Mouse (Mus musculus) brain, embryonic 14.5 days (tissue): ENCODE results near the gene Ttc9b. TPM values are rescaled to one million over a fixed set of nuclear protein-coding genes. Genes with fewer than 3 reads are reported as not detected.
A peak's percentile ranks its signal among the peaks of the same experiment; 100 is the strongest.

Experiments used
- DNase-seq: peaks from one replicate; pipeline ENCODE4 v3.0.0-alpha.2; 2011; ENCODE audit warnings: low read depth
- CTCF ChIP-seq: fragments of 200-500 bp; IDR thresholded peaks from 2 replicates; pipeline ENCODE4 v1.5.1; 2012; ENCODE audit warnings: inconsistent platforms, mild to moderate bottlenecking, moderate library complexity, borderline replicate concordance; ENCODE audit not compliant: insufficient read depth, insufficient read length; ENCODE audit errors: extremely low read depth
- POLR2A ChIP-seq: fragments of 200-500 bp; IDR thresholded peaks from 2 replicates; pipeline ENCODE4 v1.6.1; 2012; ENCODE audit warnings: mild to moderate bottlenecking, inconsistent platforms, borderline replicate concordance; ENCODE audit not compliant: poor library complexity, insufficient read depth, insufficient read length, severe bottlenecking; ENCODE audit errors: extremely low read depth
- polyA plus RNA-seq: library from polyadenylated mRNA; depleted of rRNA; stranded (reverse); fragments of >200 nt; gene quantifications from 2 replicates; pipeline ENCODE4 v1.2.3, GENCODE M21; 2012; rRNA removed

The Ttc9b gene
- 57.7 and 64.6 TPM in 2 replicates for polyA plus RNA-seq

- TF ChIP-seq POLR2A (peak; percentile 83), CTCF (peak; percentile 47; the same call in 1 of the 2 replicates)
- peak; percentile 90 for DNase-seq
Observed at GRCm38 (mm10) chr7:27653681-27654437, at the start of gene Ttc9b. TSS of gene Ttc9b (plus strand) at chr7:27653915.

GRCm38 (mm10) chr7:27604661-27605348 lies 48.9 kb upstream of the Ttc9b start:
- no peak for TF ChIP-seq POLR2A
- TF ChIP-seq CTCF = no peak
- peak; percentile 45 for DNase-seq

- TF ChIP-seq CTCF = no peak
- TF ChIP-seq POLR2A = no peak
- no peak for DNase-seq
Observed at GRCm38 (mm10) chr7:27605499-27606285, 48.0 kb upstream of the Ttc9b start.

GRCm38 (mm10) chr7:27606481-27607254 lies 47.0 kb upstream of the Ttc9b start:
- no peak for TF ChIP-seq POLR2A
- TF ChIP-seq CTCF = no peak
- DNase-seq = no peak

- DNase-seq = no peak
Observed at GRCm38 (mm10) chr7:27607580-27607979, 46.1 kb upstream of the Ttc9b start.

GRCm38 (mm10) chr7:27608130-27608529 lies 45.6 kb upstream of the Ttc9b start:
- TF ChIP-seq CTCF (no peak), POLR2A (no peak)
- DNase-seq = no peak

More at GRCm38 (mm10) chr7:27607580-27607979, 46.1 kb upstream of the Ttc9b start:
- TF ChIP-seq CTCF (no peak), POLR2A (no peak)

GRCm38 (mm10) chr7:27609285-27609684 lies 44.4 kb upstream of the Ttc9b start:
- no peak for TF ChIP-seq CTCF
- TF ChIP-seq POLR2A = no peak
- DNase-seq = no peak

- DNase-seq = no peak
- no peak for TF ChIP-seq CTCF
Observed at GRCm38 (mm10) chr7:27609688-27610087, 44.0 kb upstream of the Ttc9b start.

GRCm38 (mm10) chr7:27610370-27610769 lies 43.3 kb upstream of the Ttc9b start:
- no peak for DNase-seq
- no peak for TF ChIP-seq POLR2A
- no peak for TF ChIP-seq CTCF

GRCm38 (mm10) chr7:27610871-27611270 lies 42.8 kb upstream of the Ttc9b start:
- TF ChIP-seq CTCF = no peak
- no peak for TF ChIP-seq POLR2A
- DNase-seq = no peak

GRCm38 (mm10) chr7:27612940-27613339 lies 40.8 kb upstream of the Ttc9b start:
- TF ChIP-seq POLR2A (no peak), CTCF (no peak)
- DNase-seq = peak; percentile 52
